Mouse (Mus musculus) heart, adult 9 months (tissue): ENCODE measurements around the gene Dmd.
"Not testable (repeated sequence)": the region's sequence is repeated elsewhere in the genome, so short reads cannot be mapped to it uniquely, and the experiment has no call there.

Experiments
- DNase-seq, 2 experiments: peaks; one replicate each; pipeline ENCODE4 v3.0.0; 2022; ENCODE audit warnings: low spot score in 2 of 2

The Dmd gene

GRCm38 (mm10) chrX:82948630-82949029, at the start of gene Dmd:
Gene Dmd (plus strand): TSS chrX:82948870.
- peak; percentile 49 to 53 for DNase-seq

- DNase-seq, result no peak
Measured at GRCm38 (mm10) chrX:82901515-82901914, 47.2 kb upstream of the Dmd start.

DNA sequence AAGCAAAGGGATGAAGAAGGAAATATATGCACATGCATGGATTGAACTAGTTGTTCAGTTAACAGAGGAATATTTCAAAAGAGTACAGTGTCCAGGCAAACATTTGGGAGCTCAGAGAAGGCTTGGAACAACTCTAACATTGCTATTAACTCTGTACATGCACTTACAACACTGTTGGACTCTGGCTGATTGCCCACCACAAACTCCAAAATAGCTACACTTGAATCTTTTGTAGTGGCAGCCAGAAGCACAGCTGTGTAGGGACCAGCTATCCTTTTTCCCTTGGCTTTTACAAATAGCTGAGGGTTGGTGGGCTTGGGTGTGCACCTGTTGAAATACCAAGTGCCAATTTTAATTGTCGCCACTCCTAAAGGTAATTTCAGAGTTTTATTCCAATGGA, 39.0 kb downstream of the Dmd start:
- peak; percentile 1 to 44 for DNase-seq

- no peak for DNase-seq
Measured at GRCm38 (mm10) chrX:83050190-83050589, 101.5 kb downstream of the Dmd start.

DNA sequence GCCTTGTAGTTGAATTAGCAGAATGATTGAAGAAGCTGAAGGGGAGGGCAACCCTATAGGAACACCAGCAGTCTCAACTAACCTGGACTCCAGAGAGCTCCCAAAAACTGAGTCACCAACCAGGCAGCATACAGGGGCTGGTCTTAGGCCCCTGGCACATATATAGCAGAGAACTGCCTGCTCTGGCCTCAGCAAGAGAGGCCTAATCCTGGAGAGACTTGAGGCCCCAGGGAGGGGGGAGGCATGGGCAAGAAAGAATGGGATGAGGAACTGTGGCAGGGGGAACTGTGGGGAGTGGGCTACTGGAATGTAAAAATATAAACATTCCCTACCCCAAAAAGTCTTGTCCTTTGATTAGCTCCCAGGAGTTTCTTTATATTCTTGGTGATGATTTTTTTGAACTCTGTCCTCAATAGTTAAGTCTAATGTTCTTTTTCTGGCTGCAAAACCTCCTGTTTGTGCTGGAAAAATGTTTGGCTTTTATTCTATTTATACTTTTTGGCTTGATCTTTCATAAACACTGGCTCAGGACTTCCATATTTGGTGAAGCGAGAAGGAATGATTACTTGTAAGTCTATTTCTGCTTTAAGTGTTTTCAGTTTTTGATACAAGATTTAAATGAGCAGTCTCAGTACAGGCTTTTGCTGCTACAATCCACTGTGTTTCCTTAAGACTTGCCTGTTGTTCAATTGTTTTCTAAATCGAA, 167.7 kb downstream of the Dmd start:
- no peak for DNase-seq

- DNase-seq, result no peak
Measured at GRCm38 (mm10) chrX:83117198-83117597, 168.5 kb downstream of the Dmd start.

DNA sequence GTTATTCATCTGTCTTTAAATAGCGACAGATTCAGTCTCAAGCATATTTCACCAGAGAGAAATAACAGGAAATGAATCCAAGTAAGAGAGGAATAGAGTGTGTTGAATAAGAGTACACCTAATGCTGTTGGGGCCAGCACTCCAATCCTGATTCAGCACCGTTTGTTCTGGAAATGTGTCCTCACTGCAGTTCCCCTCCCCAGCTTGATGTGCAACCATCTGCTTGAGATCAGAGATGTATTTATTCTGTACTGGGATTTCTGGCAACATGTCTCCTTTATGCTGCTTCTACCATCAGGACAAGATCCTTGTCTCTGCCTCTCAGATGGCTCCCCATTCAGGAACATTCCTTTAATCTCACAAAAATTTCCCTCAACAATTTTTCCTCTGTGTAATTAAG, 271.9 kb downstream of the Dmd start:
- no peak for DNase-seq

- DNase-seq, result no peak
Measured at GRCm38 (mm10) chrX:83221050-83221449, 272.4 kb downstream of the Dmd start.

- DNase-seq, result no peak
Measured at GRCm38 (mm10) chrX:83487598-83487997, 538.9 kb downstream of the Dmd start, which contains the start of gene Tsga8. Gene Tsga8 (minus strand): TSS chrX:83487924.

DNA sequence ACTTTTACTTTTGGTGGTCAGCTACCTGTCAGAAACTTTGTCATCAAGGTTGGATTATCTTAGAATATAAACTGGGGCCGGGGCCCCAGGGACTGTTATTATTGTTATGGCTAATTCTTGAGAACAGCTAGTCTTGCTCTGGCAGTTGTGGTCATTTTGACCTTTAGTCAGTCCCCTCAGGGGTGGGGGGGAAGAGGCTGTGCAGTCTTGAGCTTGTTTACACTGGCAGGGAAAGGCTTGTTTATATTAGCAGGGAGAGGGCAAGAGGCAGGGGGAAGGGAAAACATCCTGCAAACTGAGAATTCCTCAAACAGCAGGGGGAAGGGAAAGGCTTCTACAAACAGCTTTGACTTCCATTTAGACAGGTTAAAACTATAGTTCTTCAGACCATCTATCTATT, 726.3 kb downstream of the Dmd start:
- no peak for DNase-seq

- DNase-seq, result no peak
Measured at GRCm38 (mm10) chrX:83686547-83686946, 737.9 kb downstream of the Dmd start.

DNA sequence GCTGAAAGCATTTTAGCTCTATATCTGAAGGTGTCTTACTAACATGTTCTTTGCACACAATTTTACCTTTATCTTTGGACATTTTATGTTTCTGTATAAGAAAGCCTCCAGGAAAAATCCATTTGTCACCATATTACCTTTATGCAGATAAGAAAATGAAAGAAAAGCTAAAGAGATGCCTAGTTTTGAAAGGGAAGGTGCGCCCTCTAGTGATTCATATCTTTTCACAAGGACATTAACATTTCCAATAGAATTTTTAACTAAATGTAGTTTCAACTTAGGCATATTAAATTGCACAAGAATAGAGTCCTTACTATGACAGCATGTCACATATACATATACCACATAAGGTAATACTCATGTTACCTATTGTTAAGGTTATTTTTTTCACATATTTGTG, 791.9 kb downstream of the Dmd start:
- DNase-seq, result no peak

- no peak for DNase-seq
Measured at GRCm38 (mm10) chrX:83746301-83747008, 797.8 kb downstream of the Dmd start.

DNA sequence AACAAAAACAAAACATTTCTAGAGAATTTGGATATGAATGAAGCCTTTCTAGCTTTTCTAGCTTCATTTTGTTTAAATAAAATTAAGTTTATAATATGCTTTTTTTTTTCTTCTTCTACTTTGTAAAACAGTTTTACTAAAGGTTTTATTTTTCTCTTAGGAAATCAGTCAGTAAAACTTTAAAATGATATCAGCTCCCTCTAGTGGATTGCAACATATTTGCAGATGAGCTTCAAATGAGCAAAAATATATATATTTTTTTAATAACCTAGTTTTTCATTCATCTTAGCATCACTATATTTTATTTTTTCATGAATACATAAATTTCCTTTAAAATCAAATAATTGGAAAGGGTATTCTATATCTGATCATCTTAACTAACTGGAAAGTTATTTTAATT, 838.7 kb downstream of the Dmd start:
- no peak for DNase-seq

- not testable (repeated sequence) for DNase-seq
Measured at GRCm38 (mm10) chrX:83867469-83867868, 918.8 kb downstream of the Dmd start.

GRCm38 (mm10) chrX:83875389-83875788, 926.7 kb downstream of the Dmd start:
- DNase-seq, result not testable (repeated sequence)

DNA sequence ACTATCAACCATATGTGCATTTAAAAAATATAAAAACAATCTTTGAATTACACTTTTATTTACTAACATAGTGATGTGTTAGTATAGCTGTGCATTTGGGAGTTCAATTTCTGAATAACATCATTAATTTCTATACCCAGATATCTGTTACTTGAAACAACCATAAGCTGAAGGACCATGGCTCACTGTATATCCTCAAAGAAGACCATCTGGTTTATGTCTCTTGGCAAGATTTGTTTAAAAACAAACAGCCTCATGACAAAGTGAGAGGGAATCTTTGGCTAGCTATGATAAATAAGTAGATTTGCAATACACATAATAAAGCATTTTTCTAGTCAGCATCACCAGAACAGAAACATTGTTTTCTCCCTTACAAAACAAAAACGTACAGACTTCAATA, 1027.2 kb downstream of the Dmd start:
- no peak for DNase-seq

DNA sequence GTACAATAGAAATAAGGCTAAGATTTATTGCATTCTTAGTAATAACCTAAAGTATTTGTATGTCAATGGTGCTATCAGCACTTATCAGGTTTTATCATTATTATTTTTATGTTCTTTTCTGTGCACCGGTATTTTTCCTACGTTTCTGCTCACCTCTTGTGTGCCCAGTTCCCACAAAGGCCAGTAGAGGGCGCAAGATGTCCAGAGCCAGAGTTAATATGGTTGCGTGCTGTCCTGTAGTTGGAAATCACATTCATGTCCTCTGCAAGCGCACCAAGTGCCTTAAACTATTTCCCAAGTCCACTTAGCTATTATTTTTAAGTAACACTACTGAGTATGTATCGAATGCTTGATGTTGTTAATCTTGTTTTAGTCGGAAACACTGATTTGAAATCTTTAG, 1052.6 kb downstream of the Dmd start:
- DNase-seq, result no peak

GRCm38 (mm10) chrX:84062431-84062830, 1113.8 kb downstream of the Dmd start:
- DNase-seq, result not testable (repeated sequence)

DNA sequence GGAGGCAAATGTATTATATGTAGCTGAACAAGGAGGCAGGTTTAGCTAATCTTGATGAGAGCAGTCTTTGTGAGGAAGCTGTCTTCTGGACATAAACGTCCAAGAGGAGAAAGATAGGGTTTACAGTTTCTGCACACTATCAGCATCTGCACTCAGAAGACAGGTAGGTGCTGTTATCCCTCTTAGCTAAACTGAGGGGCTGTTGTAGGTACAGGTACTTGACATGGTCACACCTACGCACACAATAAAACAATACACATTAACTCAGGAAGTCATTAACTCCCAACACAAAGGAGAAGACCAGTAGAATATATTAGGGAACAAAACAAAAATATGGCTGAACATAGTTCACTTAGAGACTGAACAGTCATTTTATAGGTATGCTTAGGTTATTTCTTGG, 1217.2 kb downstream of the Dmd start:
- DNase-seq, result no peak

- DNase-seq, result no peak
Measured at GRCm38 (mm10) chrX:84241297-84241859, 1292.7 kb downstream of the Dmd start.

GRCm38 (mm10) chrX:84330593-84330992, 1381.9 kb downstream of the Dmd start:
- no peak for DNase-seq

- no peak for DNase-seq
Measured at GRCm38 (mm10) chrX:84332177-84332576, 1383.5 kb downstream of the Dmd start.
